Mouse (Mus musculus) heart, adult 2 months (tissue): ENCODE measurements at regions not wholly inside any gene's neighbourhood (a gene's known extent, or its start where the extent isn't known, plus 50 kb on each side); places are given as distances from the start of the nearest gene placed in this dataset.

Experiments used
- DNase-seq, 2 experiments: peaks; one replicate each; pipeline ENCODE4 v3.0.0; 2021
- H3K27ac ChIP-seq: fragments of 200-600 bp; 2 replicates; pipeline ENCODE4 v1.8.1; 2022
- H3K27me3 ChIP-seq: fragments of 200-500 bp; 2 replicates; pipeline ENCODE4 v1.6.1; 2012; ENCODE audit warnings: mild to moderate bottlenecking, low read length, inconsistent platforms, mixed read lengths; ENCODE audit not compliant: control insufficient read depth, insufficient read depth
- H3K36me3 ChIP-seq: fragments of 200-500 bp; 2 replicates; pipeline ENCODE4 v1.6.1; 2012; ENCODE audit warnings: low read length, inconsistent platforms; ENCODE audit not compliant: control insufficient read depth, insufficient read depth
- H3K4me1 ChIP-seq: fragments of 200-500 bp; 2 replicates; pipeline ENCODE4 v1.6.1; 2011; ENCODE audit warnings: low read length; ENCODE audit not compliant: control insufficient read depth, insufficient read depth
- H3K4me3 ChIP-seq: fragments of 200-600 bp; 2 replicates; pipeline ENCODE4 v1.8.1; 2022
- H3K79me2 ChIP-seq: fragments of 200-500 bp; replicated peaks from 2 replicates; pipeline ENCODE4 v1.6.1; 2012; ENCODE audit warnings: mild to moderate bottlenecking, inconsistent platforms, low read length, moderate library complexity, mixed read lengths; ENCODE audit not compliant: control insufficient read depth, insufficient read depth
- H3K9ac ChIP-seq: fragments of 200-500 bp; 2 replicates; pipeline ENCODE4 v1.6.1; 2012; ENCODE audit warnings: low read depth, mild to moderate bottlenecking, control low read depth, inconsistent platforms, low read length, mixed read lengths
- CTCF ChIP-seq: fragments of 200-600 bp; IDR thresholded peaks from 2 replicates; pipeline ENCODE4 v1.8.1; 2022; ENCODE audit warnings: antibody characterized with exemption, mild to moderate bottlenecking, moderate library complexity
- EP300 ChIP-seq: fragments of 200-500 bp; IDR thresholded peaks from 2 replicates; pipeline ENCODE4 v1.6.1; 2011; ENCODE audit warnings: low read depth, low read length, control low read depth; ENCODE audit not compliant: insufficient read depth
- POLR2A ChIP-seq: fragments of 200-500 bp; IDR thresholded peaks from 2 replicates; pipeline ENCODE4 v1.6.1; 2011; ENCODE audit warnings: mild to moderate bottlenecking, low read depth, low read length, control low read depth; ENCODE audit not compliant: insufficient read depth
- WGBS: fragments of 180-500 bp; shearing (Covaris S2); methylation state at CpG from one replicate; pipeline ENCODE4 v1.1.7; 2018; 5-methylcytosine and 5-hydroxymethylcytosine counted together
- intact Hi-C: fragments of 180-260 bp; cut with DNase I; formaldehyde crosslinking; loops from one replicate; pipeline ENCODE4 v1.15.1; 2025

DNA sequence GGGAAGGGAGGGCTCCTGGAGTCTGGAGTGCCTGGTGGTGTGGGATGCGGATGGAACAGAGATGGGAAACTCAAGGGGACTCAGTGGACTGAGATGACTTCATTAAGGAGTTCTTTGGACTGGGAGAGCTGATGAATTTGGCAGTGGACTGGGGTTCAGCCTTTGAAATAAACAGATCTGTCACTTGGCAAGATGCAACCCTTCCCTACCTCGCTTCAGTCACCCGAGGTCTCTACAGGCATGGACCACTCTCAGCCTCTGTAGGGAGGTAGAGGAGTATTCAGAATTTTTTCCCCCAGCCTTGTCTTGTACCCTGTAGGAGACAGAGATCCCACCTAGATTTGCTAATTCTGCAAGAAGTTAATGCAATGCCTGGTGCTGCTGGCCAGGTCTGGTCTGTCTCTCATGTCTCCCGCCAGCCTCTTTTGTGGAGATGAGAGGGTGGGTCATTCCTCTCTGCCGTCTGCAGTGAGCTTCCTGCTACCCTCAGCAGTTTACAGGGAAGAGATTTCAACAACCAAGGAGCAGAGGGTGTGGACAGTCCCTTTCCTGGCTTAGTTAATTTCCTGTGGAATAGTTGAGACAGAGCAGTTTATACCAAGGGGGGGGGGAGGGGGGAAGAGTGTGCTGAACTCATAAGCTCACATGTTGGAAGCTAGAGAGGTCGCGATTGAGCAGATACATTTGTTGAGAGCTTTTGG is 261.0 kb downstream of the Rps24 start:
- Histone ChIP-seq H3K36me3 (peaks cover 5% of the 10 kb centered on the region), H3K4me1 (peaks cover 12% of the 10 kb centered on the region), H3K27ac (peak overlapping the region; percentile 76), H3K27me3 (no peaks in the 10 kb centered on the region), H3K9ac (no peak overlapping the region), H3K4me3 (no peak overlapping the region), H3K79me2 (no peaks in the 10 kb centered on the region)
- WGBS: 20% methylated on average over 7 of the region's 7 CpGs
- TF ChIP-seq EP300 (peak; percentile 60; the same call in 1 of the 2 replicates), POLR2A (peak; percentile 45), CTCF (no peak)
- intact Hi-C loops: loop anchor here (1.0 kb wide), 1 partner anchor 248 kb away; no protein-coding TSS in a partner anchor
- DNase-seq: peak; percentile 51 to 65

DNA sequence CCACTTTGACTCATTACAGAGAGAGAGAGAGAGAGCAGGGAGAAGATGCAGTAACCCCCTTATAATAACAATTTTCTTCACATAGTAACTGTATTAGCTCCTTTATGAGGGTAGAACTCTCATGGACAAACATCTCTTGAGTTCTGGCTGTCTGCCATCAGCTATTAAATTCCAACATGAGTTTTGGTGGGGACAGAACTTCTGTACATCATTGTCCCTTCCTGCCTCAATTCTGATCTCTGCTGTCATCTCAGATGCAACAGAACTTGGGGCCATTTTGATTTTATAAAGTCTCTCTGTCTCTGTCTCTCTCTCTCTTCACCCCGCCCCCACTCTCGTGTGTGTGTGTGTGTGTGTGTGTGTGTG is 261.6 kb downstream of the Rps24 start:
- intact Hi-C loops: loop anchor here (1.0 kb wide), 1 partner anchor 248 kb away; no protein-coding TSS in a partner anchor
- DNase-seq: no peak
- TF ChIP-seq POLR2A: no peak
- no peak for TF ChIP-seq CTCF
- TF ChIP-seq EP300: no peak
- Histone ChIP-seq H3K4me3 (no peak overlapping the region), H3K27me3 (no peaks in the 10 kb centered on the region), H3K9ac (no peak overlapping the region), H3K36me3 (peaks cover 5% of the 10 kb centered on the region), H3K27ac (peak overlapping the region; percentile 68), H3K4me1 (peaks cover 12% of the 10 kb centered on the region), H3K79me2 (no peaks in the 10 kb centered on the region)
- 67% methylated on average over 2 of the region's 2 CpGs for WGBS

DNA sequence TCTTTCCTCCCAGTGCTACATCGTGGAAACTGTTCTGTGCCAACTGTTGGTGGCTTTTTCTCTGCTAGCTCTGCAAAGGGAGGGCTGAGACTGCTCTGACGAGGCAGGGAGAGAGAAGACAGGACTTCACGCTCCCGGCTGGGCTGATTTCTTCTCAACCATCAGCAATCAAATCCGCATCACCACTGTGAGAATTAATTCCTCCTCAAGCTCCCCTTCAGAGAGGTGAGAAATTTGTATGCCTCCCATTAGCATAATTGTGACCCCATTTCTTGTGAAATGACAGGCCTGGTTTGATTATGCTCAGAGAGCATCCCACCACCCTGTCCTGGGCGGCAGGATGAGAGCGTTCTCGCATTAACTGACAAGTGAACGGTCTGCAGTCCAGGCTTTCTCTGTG is 262.4 kb downstream of the Rps24 start:
- Histone ChIP-seq H3K27me3 (no peaks in the 10 kb centered on the region), H3K27ac (peak overlapping the region; percentile 11; the same call in 1 of the 2 replicates), H3K4me3 (no peak overlapping the region), H3K79me2 (no peaks in the 10 kb centered on the region), H3K4me1 (peaks cover 12% of the 10 kb centered on the region), H3K9ac (no peak overlapping the region), H3K36me3 (peaks cover 5% of the 10 kb centered on the region)
- 88% methylated on average over 9 of the region's 9 CpGs for WGBS
- intact Hi-C loops: no loop called here
- DNase-seq: no peak
- TF ChIP-seq EP300 (no peak), POLR2A (no peak), CTCF (no peak)

DNA sequence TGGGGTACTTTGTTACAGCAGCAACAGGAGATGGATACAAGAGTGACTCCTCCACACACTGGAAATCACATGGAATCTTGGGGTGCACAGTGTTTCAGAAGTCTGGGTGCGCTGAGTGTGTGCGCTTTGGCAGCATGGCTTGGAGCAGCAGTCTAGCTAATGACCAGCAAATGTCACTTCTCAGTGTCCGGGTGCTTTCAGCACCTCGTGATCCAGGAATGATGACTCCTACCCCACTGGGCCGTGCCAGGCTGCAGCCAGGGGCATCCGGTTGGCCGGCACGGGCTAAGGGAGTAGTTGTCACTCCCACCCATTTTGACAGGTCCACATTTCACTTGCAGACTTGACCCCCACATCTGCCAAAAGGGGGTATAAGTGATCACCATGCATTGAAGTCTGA is 264.3 kb downstream of the Rps24 start:
- H3K4me1 ChIP-seq: peaks cover 12% of the 10 kb centered on the region
- H3K36me3 ChIP-seq: no peaks in the 10 kb centered on the region
- TF ChIP-seq CTCF: no peak
- no peak for TF ChIP-seq EP300
- no peak for TF ChIP-seq POLR2A
- intact Hi-C loops: no loop called here
- H3K79me2 ChIP-seq: no peaks in the 10 kb centered on the region
- H3K4me3 ChIP-seq: no peak overlapping the region
- DNase-seq: no peak
- H3K9ac ChIP-seq: no peak overlapping the region
- H3K27me3 ChIP-seq: no peaks in the 10 kb centered on the region
- no peak overlapping the region for H3K27ac ChIP-seq
- 59% methylated on average over 8 of the region's 8 CpGs for WGBS

DNA sequence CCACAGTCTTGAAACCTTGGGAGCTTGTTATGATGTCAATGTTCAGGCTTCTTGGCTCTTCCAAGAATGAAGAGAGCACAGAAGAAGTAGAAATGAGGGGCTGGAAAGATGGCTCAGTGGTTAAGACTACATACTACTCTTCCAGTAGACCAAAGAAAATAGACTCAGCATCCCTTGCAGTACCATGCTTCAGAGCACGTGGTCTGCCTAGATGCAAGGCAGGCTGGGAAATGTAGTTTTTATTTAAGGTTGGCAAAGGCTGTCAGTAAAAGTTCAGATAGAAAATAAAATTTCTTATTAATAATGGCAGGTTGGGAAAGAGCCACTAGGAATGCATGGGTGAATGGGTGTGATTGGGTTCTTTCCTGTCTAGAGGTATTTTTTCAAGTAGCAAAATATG is 267.8 kb downstream of the Rps24 start:
- intact Hi-C loops: no loop called here
- Histone ChIP-seq H3K4me3 (no peak overlapping the region), H3K36me3 (no peaks in the 10 kb centered on the region), H3K79me2 (no peaks in the 10 kb centered on the region), H3K4me1 (peaks cover 4% of the 10 kb centered on the region; the same call in 1 of the 2 replicates), H3K27me3 (no peaks in the 10 kb centered on the region), H3K27ac (no peak overlapping the region), H3K9ac (no peak overlapping the region)
- WGBS: 67% methylated on average over 1 of the region's 1 CpGs
- no peak for DNase-seq
- TF ChIP-seq EP300 (no peak), POLR2A (no peak)

DNA sequence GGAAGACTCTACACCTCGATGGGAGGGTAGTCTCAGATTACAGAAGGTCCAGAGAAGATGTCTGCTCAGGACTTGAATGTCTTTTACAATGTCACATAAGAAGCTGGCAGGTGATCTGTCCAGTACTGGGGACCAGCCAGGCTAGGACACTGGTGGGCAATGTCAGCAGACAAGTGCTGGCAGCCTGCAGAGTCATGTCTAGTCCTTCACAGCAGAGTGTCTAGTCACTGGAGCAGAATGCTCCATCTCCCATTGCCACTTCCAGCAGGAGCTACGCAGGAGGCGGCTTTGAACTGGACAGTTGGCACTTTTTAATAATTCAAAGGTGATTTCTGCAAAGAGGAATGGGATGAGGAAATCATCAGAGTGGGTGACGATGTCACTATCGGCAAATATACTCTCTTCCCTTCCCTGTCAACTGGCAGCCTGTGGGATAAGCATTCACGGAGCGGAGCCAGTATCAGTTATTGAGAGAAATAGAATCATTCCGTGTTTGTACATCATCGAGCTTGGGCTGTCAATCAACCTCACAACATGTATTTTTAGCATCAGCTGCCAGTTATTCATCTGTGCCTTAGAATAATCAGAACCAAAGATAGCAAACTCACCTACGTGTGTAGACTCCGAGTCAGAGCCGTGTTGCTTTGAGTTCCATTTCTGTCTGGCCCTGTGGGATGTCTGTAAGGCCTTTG is 268.6 kb downstream of the Rps24 start:
- intact Hi-C loops: no loop called here
- no peak for TF ChIP-seq CTCF
- TF ChIP-seq POLR2A: no peak
- TF ChIP-seq EP300: no peak
- peaks cover 4% of the 10 kb centered on the region; the same call in 1 of the 2 replicates for H3K4me1 ChIP-seq

More for the DNA sequence above, 268.6 kb downstream of the Rps24 start:
- DNase-seq: no peak
- Histone ChIP-seq H3K79me2 (no peaks in the 10 kb centered on the region), H3K9ac (no peak overlapping the region), H3K36me3 (no peaks in the 10 kb centered on the region), H3K27me3 (no peaks in the 10 kb centered on the region), H3K27ac (no peak overlapping the region), H3K4me3 (no peak overlapping the region)
- WGBS: 81% methylated on average over 12 of the region's 12 CpGs
